Mouse (Mus musculus): ENCODE measurements around the gene Bpgm.

The Bpgm gene

GRCm38 (mm10) chr6:34515098-34515782, 39.2 kb downstream of the Bpgm start:
- ChIA-PET POLR2A (interaction anchor here in 3 of 4 experiments (1.0 to 1.2 kb wide), 3 partner anchors 194 to 245 kb away, joined by 3 read pairs; no protein-coding TSS in a partner anchor), CTCF (interaction anchor here in 1 of 4 experiments (0.9 kb wide), 2 partner anchors 34 to 245 kb away, joined by 3 read pairs; no protein-coding TSS in a partner anchor)

GRCm38 (mm10) chr6:34515783-34516099, 39.7 kb downstream of the Bpgm start:
- ChIA-PET CTCF (no interaction called here), POLR2A (interaction anchor here in 1 of 4 experiments (1.1 kb wide), 1 partner anchor 194 kb away, joined by 3 read pairs; no protein-coding TSS in a partner anchor)

- ChIA-PET CTCF (interaction anchor here in 3 of 4 experiments (0.6 to 1.5 kb wide), 3 partner anchors 31 to 242 kb away, joined by 3 to 5 read pairs (median 5); no protein-coding TSS in a partner anchor), POLR2A (interaction anchor here in 1 of 4 experiments (0.7 kb wide), 1 partner anchor 155 kb away, joined by 10 read pairs; no protein-coding TSS in a partner anchor)
These were observed 41.7 kb downstream of the Bpgm start for GRCm38 (mm10) chr6:34517750-34518149.

DNA sequence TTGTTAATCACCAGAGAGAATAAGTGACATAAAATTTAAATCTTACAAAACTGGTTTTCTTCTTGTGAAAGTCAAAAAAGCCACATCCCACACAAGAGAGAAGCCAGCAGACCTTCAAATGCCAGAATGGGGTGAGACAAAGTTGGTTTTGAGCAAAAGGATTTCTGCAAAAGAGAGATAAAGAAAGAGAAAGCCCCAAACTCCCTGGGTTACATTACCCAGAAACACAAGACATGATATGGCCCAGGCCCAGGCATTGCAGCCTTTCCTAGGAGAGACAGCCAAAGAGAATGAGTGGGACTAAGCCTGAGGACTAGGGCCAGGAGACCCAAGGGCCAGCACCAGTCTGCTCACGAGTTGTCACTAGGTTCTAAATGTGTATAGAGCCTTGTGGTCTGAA, 43.1 kb downstream of the Bpgm start:
- ChIA-PET POLR2A (no interaction called here), CTCF (no interaction called here)

DNA sequence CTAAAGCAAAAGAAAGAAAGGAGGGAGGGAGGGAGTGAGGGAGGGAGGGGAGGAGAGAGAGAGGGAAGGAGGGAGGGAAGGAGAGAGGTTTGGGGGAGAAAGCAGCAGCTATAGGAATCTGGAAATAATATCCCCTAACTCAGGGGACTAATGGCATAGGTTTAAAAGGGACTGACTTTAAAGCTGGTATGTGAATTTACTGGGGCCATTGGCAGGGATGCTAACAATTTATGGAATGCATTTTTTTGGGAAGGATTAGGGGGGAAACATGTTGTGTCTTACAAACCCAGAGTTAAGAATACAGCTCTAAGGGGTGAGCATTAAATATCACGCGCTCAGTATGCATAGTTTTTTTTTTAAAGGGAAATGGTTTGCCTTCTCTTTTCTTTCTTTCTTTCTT, 44.5 kb downstream of the Bpgm start:
- ChIA-PET POLR2A (interaction anchor here in 1 of 4 experiments (0.7 to 1.2 kb wide), 2 partner anchors 45 to 189 kb away, joined by 3 read pairs; partner anchors contain the start of gene Bpgm), CTCF (interaction anchor here in 2 of 4 experiments (0.7 to 0.9 kb wide), 2 partner anchors 113 to 228 kb away, joined by 3 to 7 read pairs; no protein-coding TSS in a partner anchor)

DNA sequence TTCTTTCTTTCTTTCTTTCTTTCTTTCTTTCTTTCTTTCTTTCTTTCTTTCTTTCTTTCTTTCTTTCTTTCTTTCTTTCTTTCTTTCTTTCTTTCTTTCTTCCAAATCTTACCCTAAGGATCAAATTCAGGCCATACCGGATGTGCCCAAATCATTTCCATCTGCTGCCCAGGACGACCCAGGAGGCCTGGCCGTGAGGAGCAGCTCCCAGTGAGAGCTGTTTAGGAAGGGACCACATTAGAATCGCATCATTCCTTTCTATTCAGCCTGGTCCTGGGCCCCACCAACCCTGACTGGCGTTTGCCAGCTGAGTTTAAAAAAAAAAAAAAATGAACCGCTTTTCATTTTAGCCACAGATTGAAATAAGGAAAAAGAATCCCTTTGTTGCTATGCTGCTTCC, 44.9 kb downstream of the Bpgm start:
- CTCF ChIA-PET: interaction anchor here in 2 of 4 experiments (0.6 to 0.9 kb wide), 3 partner anchors 113 to 234 kb away, joined by 3 to 7 read pairs (median 3); no protein-coding TSS in a partner anchor

GRCm38 (mm10) chr6:34523476-34523875, 47.5 kb downstream of the Bpgm start:
- CTCF ChIA-PET: interaction anchor here in 2 of 4 experiments (1.1 to 1.4 kb wide), 3 partner anchors 25 to 236 kb away, joined by 3 to 5 read pairs (median 3); no protein-coding TSS in a partner anchor

More for the DNA sequence above, 44.9 kb downstream of the Bpgm start:
- POLR2A ChIA-PET: interaction anchor here in 1 of 4 experiments (0.6 to 1.2 kb wide), 4 partner anchors 24 to 189 kb away, joined by 3 to 4 read pairs (median 3); partner anchors contain the start of gene Bpgm

DNA sequence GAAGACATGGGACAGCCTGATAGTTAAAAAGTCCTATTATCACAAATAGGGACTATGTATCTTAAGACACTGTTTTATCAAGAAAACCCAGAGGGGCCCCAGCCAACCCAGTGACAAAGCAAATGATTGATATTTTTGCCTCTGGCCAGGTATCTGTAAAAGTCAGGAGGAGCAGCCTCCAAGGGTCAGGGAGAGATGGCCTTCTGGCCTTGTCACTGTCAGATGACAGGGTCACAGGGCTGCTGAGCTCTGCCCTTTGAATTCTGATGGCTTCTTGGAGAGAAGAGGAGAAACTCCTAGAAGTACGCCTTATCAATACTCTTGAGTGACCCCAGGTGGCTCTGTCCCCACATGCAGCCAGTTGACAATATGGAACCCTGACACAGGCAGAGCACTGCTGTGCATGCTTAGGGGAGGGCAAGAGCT, 49.5 kb downstream of the Bpgm start:
- CTCF ChIA-PET: interaction anchor here in 2 of 4 experiments (0.5 kb wide), 2 partner anchors 152 to 526 kb away, joined by 3 to 4 read pairs; no protein-coding TSS in a partner anchor
- POLR2A ChIA-PET: no interaction called here

More at GRCm38 (mm10) chr6:34523476-34523875, 47.5 kb downstream of the Bpgm start:
- POLR2A ChIA-PET: interaction anchor here in 1 of 4 experiments (0.8 to 1.0 kb wide), 2 partner anchors 35 to 207 kb away, joined by 3 read pairs; no protein-coding TSS in a partner anchor

- CTCF ChIA-PET: interaction anchor here in 2 of 4 experiments (0.5 kb wide), 3 partner anchors 152 to 526 kb away, joined by 3 to 5 read pairs (median 4); no protein-coding TSS in a partner anchor
- POLR2A ChIA-PET: no interaction called here
These were observed 49.9 kb downstream of the Bpgm start for GRCm38 (mm10) chr6:34525927-34526326.

- ChIA-PET CTCF (interaction anchor here in 2 of 4 experiments (0.5 kb wide), 3 partner anchors 152 to 527 kb away, joined by 3 to 5 read pairs (median 4); no protein-coding TSS in a partner anchor), POLR2A (no interaction called here)
These were observed 50.4 kb downstream of the Bpgm start for GRCm38 (mm10) chr6:34526389-34526788.

DNA sequence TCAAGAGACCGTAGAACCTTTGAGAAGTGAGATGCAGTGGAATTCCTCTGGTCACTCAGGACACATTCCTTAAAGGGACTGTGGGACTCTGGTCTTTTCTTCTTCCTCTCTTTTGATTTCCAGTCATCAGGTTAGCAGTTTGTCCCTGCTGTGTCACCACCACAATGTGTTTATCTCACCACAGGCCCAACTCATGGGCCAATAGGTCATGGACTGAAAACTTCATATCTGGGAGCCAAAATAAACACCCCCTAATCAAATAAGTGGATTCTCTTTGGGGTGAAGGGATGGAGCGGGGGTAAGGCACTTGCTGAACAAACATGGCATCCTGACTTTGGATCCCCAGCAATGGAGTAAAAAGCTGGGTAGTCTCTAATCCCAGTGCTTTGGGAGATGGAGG, 52.1 kb downstream of the Bpgm start:
- POLR2A ChIA-PET: no interaction called here
- CTCF ChIA-PET: no interaction called here

DNA sequence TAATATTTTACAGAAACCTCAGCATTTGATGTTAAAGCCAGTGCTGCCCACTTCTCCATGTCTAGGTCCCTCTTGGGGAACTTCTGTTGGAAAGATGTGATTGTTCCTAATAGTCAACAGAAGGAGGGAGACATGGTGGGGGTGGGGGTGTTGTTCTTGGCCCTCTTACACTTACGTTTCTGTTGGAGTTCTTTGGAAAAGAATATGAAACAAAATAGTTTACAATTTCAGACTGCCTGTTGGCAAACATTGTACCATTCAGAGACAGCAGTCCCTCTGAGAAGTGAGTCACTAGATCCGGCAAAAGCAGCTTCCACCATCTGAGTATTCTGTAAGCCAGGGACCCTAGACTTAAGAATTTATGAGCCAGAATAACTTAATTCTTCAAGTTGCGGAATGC, 54.0 kb downstream of the Bpgm start:
- POLR2A ChIA-PET: interaction anchor here in 1 of 4 experiments (0.5 kb wide), 1 partner anchor 220 kb away, joined by 3 read pairs; no protein-coding TSS in a partner anchor
- CTCF ChIA-PET: interaction anchor here in 2 of 4 experiments (0.7 to 0.8 kb wide), 3 partner anchors 10 to 228 kb away, joined by 6 to 7 read pairs (median 7); no protein-coding TSS in a partner anchor

DNA sequence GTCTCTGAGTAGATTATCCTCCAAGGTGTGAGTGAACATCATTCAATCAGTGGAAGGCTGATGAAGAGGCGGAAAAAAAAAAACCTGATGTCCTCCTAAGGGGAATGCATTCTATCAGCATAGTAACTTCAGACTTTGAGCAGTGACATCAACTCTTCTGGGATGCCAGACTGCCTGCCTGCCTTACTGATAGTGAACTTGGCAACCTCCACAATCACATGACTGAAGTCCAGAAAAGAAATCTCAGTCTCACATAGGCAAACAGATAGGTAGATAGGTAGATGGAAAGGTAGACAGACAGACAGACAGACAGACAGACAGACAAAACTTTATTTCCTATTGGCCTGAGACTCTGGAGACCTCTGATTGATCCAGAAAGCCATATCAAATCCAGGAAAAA, 57.0 kb downstream of the Bpgm start:
- ChIA-PET CTCF (no interaction called here), POLR2A (no interaction called here)

- CTCF ChIA-PET: no interaction called here
- POLR2A ChIA-PET: no interaction called here
These were observed 57.9 kb downstream of the Bpgm start for GRCm38 (mm10) chr6:34533896-34534295.

- POLR2A ChIA-PET: interaction anchor here in 2 of 4 experiments (0.6 kb wide), 2 partner anchors 415 to 474 kb away, joined by 3 read pairs; no protein-coding TSS in a partner anchor
- CTCF ChIA-PET: no interaction called here
These were observed 66.9 kb downstream of the Bpgm start for GRCm38 (mm10) chr6:34542866-34543265.

DNA sequence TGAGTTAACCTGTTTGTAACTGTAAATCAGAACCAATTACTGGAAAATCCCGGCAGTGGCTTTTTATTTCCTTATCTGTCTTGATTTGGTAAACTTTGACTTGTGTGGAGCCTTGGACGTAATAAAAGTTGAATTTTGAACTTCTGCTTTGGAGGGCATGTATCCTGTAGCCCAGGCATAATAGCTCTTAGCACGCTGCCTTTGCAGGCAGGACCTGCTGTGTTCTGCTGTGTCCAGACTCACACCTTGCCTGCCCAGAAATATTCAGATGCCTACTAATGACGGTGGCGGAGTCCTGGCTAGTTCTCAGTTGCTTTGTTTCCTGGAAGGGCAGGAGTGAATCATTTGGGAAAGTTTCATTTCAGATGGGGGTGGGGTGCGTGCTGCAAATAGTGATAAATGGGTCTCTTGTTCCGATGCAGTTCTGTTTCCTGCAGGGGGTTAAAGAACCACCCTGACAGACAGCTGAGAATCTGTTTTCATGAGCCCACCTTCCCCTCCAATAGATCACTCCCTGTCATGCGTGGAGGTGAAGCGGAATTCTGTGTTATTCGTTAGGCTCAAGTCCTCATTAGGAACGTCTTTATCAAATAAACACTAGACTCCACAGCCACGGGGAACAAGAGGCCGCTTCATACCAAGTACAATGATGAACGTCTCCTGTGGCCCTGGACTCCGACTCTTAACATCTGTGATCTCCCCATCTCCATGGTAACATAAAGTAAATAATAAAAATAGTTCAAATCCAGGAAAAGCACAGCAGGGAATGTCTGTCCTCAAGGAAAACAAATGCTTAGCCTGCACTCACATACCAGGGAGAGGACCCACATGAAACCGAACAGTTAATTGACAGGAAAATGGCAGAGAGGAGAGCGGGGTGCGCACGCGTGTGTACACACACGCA, 67.5 kb downstream of the Bpgm start:
- POLR2A ChIA-PET: interaction anchor here in 2 of 4 experiments (0.6 kb wide), 2 partner anchors 414 to 474 kb away, joined by 3 read pairs; no protein-coding TSS in a partner anchor
- CTCF ChIA-PET: no interaction called here

GRCm38 (mm10) chr6:34544207-34544602, 68.2 kb downstream of the Bpgm start:
- CTCF ChIA-PET: no interaction called here
- POLR2A ChIA-PET: no interaction called here

- ChIA-PET POLR2A (interaction anchor here in 2 of 4 experiments (1.0 to 1.1 kb wide), 2 partner anchors 13 to 69 kb away, joined by 3 to 4 read pairs; partner anchors contain the start of gene Bpgm (in 1 of the 2)), CTCF (interaction anchor here in 1 of 4 experiments (0.7 kb wide), 1 partner anchor 60 kb away, joined by 3 read pairs; no protein-coding TSS in a partner anchor)
These were observed 69.3 kb downstream of the Bpgm start for GRCm38 (mm10) chr6:34545286-34545685.

Measured in embryonic stem cell, embryonic (primary cell).